Mouse (Mus musculus) cerebellum, adult 2 months (tissue): Measurements from ENCODE around the gene Nudt13. TPM values are rescaled to one million over a fixed set of nuclear protein-coding genes. Genes with fewer than 3 reads are reported as not detected.
"Not testable (repeated sequence)": the region's sequence is repeated elsewhere in the genome, so short reads cannot be mapped to it uniquely, and the experiment has no call there.

ENCODE experiments used
- DNase-seq, 2 experiments: peaks; one replicate each; pipeline ENCODE4 v3.0.0; 2021
- H3K27ac ChIP-seq: fragments of 200-500 bp; 2 replicates; pipeline ENCODE4 v1.5.1; 2012; ENCODE audit warnings: low read length, control low read depth, inconsistent platforms; ENCODE audit not compliant: insufficient read depth
- H3K27me3 ChIP-seq: fragments of 200-500 bp; 2 replicates; pipeline ENCODE4 v1.6.1; 2012; ENCODE audit warnings: inconsistent platforms, mild to moderate bottlenecking, low read length, moderate library complexity; ENCODE audit not compliant: control insufficient read depth, insufficient read depth
- H3K4me1 ChIP-seq: fragments of 200-500 bp; 2 replicates; pipeline ENCODE4 v1.6.1; 2011; ENCODE audit warnings: low read length; ENCODE audit not compliant: control insufficient read depth, insufficient read depth
- H3K4me3 ChIP-seq: fragments of 200-500 bp; replicated peaks from 2 replicates; pipeline ENCODE3; 2011; ENCODE audit warnings: mild to moderate bottlenecking, low read depth, low read length, control low read depth; ENCODE audit not compliant: insufficient read depth
- CTCF ChIP-seq: fragments of 200-500 bp; IDR thresholded peaks from 2 replicates; pipeline ENCODE4 v1.5.1; 2011; ENCODE audit warnings: low read depth, mild to moderate bottlenecking, control low read depth, low read length, moderate library complexity, borderline replicate concordance; ENCODE audit not compliant: insufficient read depth
- POLR2A ChIP-seq: fragments of 200-500 bp; IDR thresholded peaks from 2 replicates; pipeline ENCODE4 v1.6.1; 2011; ENCODE audit warnings: low read length, control low read depth, borderline replicate concordance; ENCODE audit not compliant: insufficient read depth
- WGBS: fragments of 180-500 bp; shearing (Covaris S2); methylation state at CpG from one replicate; pipeline ENCODE4 v1.1.7; 2018; 5-methylcytosine and 5-hydroxymethylcytosine counted together
- polyA plus RNA-seq: library from polyadenylated mRNA; depleted of rRNA; stranded (reverse); fragments of >200 nt; gene quantifications from 2 replicates; pipeline ENCODE4 v1.2.3, GENCODE M21; 2012

Gene Nudt13
- polyA plus RNA-seq, 1 experiment: 27.6 TPM

DNA sequence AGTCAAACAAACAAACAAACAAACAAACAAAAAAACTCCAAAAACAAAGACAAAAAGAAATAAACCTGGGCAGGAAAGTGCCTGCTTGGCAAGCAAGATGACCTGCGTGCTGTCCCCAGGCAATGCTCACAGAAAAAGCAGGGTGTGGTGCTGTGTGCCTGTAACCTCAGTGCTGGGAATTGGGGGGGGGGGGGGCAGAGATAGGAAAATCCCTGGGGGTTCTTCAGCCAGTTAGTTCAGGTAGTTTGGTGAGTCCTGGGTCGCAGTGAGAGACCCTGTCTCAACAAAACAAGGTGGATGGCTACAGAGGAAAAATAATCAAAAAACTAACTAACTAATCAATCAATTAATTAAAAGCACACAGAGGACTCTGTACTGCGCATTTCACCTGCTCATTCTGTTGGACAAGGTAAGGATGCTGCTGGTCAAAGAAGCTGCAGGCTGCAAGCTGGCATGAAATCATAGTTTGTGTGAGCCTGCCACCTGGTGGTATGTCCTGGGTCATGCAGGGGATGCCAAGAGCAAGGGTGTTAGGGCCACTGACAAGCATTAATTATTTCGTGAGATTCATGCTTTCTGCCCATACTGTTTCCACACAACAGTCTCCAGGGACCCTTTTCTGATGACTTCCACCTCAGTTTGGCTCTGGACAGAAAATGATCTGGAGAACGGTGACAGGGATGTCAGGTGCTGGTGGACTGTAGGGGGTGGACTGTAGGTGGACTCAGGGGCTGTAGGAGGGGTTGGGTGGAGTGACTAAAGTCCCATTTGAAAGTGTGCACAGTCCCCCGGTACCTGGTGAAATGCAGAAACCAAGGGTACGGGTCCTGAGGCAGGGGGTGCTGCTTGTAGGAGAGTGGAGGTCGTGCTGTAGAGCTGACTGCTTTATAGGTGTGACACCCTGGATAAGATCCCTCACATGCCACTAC lies 36.0 kb upstream of the Nudt13 start:
- peak; percentile 56 to 77 for DNase-seq
- no peak for TF ChIP-seq POLR2A
- TF ChIP-seq CTCF: peak; percentile 96
- Histone ChIP-seq H3K4me3 (no peak overlapping the region), H3K4me1 (no peaks in the 10 kb centered on the region), H3K27ac (no peak overlapping the region), H3K27me3 (no peaks in the 10 kb centered on the region)
- 46% methylated on average over 8 of the region's 8 CpGs for WGBS

DNA sequence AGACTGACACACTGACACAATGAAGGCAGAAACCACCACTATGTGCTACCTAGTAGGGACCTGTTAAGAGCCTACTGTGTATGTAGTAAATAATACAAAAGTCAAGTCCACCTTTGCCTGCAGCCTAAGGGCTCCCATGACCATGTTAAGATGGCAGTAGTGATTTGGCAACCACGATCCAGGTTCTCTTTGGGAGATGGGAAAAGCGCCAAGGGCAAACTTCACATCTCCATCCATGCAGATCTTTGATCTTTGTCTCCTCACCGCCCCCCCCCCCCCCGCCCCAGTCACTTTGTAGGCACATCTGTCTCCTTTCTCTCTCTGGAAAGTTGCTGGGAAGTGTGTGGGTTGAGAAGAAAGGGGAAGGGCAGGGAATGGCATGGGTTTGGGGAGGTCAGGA lies 32.2 kb upstream of the Nudt13 start:
- no peak for DNase-seq
- no peak overlapping the region for H3K4me3 ChIP-seq
- no peaks in the 10 kb centered on the region for H3K27me3 ChIP-seq
- H3K27ac ChIP-seq: no peak overlapping the region
- H3K4me1 ChIP-seq: no peaks in the 10 kb centered on the region; the same call in 1 of the 2 replicates
- TF ChIP-seq CTCF: no peak
- TF ChIP-seq POLR2A: no peak
- 33% methylated on average over 4 of the region's 4 CpGs for WGBS

- WGBS: 20% methylated on average over 6 of the region's 6 CpGs
- Histone ChIP-seq H3K4me3 (no peak overlapping the region), H3K27ac (no peak overlapping the region), H3K27me3 (no peaks in the 10 kb centered on the region), H3K4me1 (no peaks in the 10 kb centered on the region; the same call in 1 of the 2 replicates)
- TF ChIP-seq POLR2A (no peak), CTCF (no peak)
- DNase-seq: no peak
Observed at GRCm38 (mm10) chr14:20268421-20268820, 26.1 kb upstream of the Nudt13 start.

DNA sequence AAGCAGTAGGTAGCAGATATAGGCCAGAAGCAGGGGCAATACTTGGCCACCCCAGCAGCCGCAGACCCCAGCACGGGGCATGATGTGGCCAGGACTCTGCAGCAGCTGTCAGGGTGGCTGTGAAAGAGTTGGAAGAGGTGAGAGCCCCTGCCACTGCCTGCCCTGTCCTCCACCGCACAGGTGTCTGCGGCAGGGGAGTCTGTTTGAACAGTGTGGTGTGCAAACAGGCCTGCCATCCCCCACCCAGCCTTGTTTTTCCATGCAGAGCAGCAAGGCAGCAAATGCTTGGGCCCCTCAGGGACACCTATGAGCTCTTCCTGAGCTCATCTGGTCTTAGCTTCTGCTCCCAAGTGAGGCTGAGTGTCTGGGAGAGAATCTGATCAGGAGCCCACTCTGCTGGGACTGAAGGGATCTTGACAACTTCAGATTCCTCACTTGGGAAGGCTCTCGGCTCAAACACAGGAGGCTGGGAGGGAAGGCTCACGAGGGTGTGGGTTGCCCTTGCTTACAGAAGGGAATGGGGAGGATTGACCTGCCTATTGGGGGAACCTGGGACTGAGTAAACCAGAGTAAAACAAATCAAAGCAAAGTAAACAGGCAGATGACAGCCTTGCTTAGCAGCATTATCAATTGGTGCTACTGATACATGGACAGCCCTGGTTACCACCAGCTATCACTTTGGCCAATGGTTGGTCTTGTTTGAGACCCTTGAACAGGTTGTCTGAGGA lies 25.3 kb upstream of the Nudt13 start, which contains the start of gene Kcnk16:
TSS of gene Kcnk16 (minus strand) at position 118 of the 728 bp plus-strand sequence.
- Histone ChIP-seq H3K4me3 (no peak within 1 kb of the TSS), H3K27me3 (no peaks in the 10 kb centered on the region), H3K27ac (no peak within 1 kb of the TSS), H3K4me1 (no peaks in the 10 kb centered on the region)
- TF ChIP-seq POLR2A (no peak), CTCF (no peak)
- 65% methylated on average over 6 of the region's 6 CpGs for WGBS
- DNase-seq: no peak

GRCm38 (mm10) chr14:20291391-20291790 lies 3.1 kb upstream of the Nudt13 start:
- H3K27ac ChIP-seq: no peak overlapping the region
- no peak overlapping the region for H3K4me3 ChIP-seq
- no peak for DNase-seq
- H3K27me3 ChIP-seq: no peaks in the 10 kb centered on the region
- WGBS: 70% methylated on average over 4 of the region's 4 CpGs
- TF ChIP-seq POLR2A (no peak), CTCF (no peak)
- H3K4me1 ChIP-seq: no peaks in the 10 kb centered on the region

DNA sequence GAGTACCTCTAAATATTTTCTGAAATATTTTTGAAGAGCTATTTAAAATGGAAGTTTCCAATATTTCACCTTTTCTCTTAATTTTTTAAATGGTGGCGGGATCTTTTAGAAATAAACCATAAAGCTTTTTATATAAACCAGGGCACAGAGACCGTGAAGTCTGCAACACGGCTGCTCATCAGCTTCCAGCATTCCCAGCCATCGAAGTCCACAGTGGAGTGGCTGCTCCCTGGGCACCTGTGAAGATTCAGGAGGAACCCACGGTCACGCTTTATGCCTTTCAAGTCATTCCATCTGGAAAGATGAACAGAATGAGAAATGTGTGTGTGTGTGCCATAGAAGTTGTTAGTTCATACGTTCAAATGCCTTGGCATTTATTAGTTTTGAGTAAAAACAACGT lies 450 bp downstream of the Nudt13 start:
- H3K4me1 ChIP-seq: no peaks in the 10 kb centered on the region
- H3K27ac ChIP-seq: no peak overlapping the region
- H3K27me3 ChIP-seq: no peaks in the 10 kb centered on the region
- peak overlapping the region; percentile 72 for H3K4me3 ChIP-seq
- WGBS: 17% methylated on average over 8 of the region's 8 CpGs
- DNase-seq: no peak
- no peak for TF ChIP-seq POLR2A
- TF ChIP-seq CTCF: no peak

DNA sequence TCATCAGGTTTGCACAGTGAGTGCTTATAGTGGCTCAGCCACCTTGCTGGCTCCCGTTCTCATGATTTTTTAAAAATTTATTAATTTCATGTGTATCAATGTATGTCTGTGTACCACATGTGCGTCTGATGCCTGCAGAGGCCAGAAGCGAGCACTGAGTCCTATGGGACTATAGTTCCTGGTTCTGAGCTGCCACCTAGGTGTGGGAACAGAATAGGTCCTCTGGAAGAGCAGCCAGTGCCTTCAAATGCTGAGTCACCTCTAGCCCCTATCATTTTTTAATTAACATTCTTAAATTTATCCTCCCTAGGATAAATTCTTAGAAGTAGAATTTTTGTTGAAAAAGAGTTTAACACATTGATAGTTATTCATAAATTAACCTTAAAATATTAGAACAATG lies 3.1 kb downstream of the Nudt13 start:
- DNase-seq: no peak
- Histone ChIP-seq H3K27me3 (no peaks in the 10 kb centered on the region), H3K4me3 (no peak overlapping the region), H3K27ac (no peak overlapping the region), H3K4me1 (no peaks in the 10 kb centered on the region)
- TF ChIP-seq CTCF (no peak), POLR2A (no peak)
- 68% methylated on average over 3 of the region's 3 CpGs for WGBS

GRCm38 (mm10) chr14:20298131-20298530 lies 3.6 kb downstream of the Nudt13 start:
- DNase-seq: no peak
- TF ChIP-seq POLR2A: no peak
- no peak for TF ChIP-seq CTCF
- 81% methylated on average over 3 of the region's 3 CpGs for WGBS

GRCm38 (mm10) chr14:20305085-20305484 lies 10.6 kb downstream of the Nudt13 start:
- 72% methylated on average over 2 of the region's 2 CpGs for WGBS
- H3K4me3 ChIP-seq, H3K27ac ChIP-seq, H3K4me1 ChIP-seq, DNase-seq, H3K27me3 ChIP-seq: not testable (repeated sequence)

More at GRCm38 (mm10) chr14:20298131-20298530, 3.6 kb downstream of the Nudt13 start:
- H3K27ac ChIP-seq: no peak overlapping the region
- H3K27me3 ChIP-seq: no peaks in the 10 kb centered on the region
- H3K4me1 ChIP-seq: no peaks in the 10 kb centered on the region
- H3K4me3 ChIP-seq: no peak overlapping the region
